Mouse (Mus musculus) kidney, adult 11 months (tissue): ENCODE results near the gene Aifm3.
"Not testable (repeated sequence)": the region's sequence is repeated elsewhere in the genome, so short reads cannot be mapped to it uniquely, and the experiment has no call there.

ENCODE experiments used
- DNase-seq: peaks from one replicate; pipeline ENCODE4 v3.0.0; 2022

Aifm3 gene

GRCm38 (mm10) chr16:17502681-17503080 lies 13.3 kb downstream of the Aifm3 start:
- DNase-seq = no peak

GRCm38 (mm10) chr16:17507018-17507552 lies 17.7 kb downstream of the Aifm3 start:
- DNase-seq = peak; percentile 69

DNA sequence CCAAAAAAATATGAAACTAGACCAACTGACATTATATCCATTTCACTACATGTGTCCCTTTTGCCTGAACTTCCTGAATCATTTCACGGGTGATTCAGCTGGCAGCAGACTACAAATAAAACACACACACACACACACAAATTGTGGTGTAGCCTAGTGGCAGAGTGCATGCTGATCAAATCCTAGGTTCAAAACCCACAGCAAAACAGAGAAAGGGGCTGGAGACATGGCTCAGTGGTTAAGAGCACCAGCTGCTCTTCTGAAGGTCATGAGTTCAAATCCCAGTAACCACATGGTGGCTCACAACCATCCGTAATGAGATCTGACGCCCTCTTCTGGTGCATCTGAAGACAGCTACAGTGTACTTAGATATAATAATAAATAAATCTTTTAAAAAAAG lies 18.6 kb downstream of the Aifm3 start:
- DNase-seq = not testable (repeated sequence)

- DNase-seq = peak; percentile 90
Observed at GRCm38 (mm10) chr16:17508546-17509239, 19.3 kb downstream of the Aifm3 start, which contains the start of gene Lztr1. Lztr1 (plus strand) TSS chr16:17508688.

DNA sequence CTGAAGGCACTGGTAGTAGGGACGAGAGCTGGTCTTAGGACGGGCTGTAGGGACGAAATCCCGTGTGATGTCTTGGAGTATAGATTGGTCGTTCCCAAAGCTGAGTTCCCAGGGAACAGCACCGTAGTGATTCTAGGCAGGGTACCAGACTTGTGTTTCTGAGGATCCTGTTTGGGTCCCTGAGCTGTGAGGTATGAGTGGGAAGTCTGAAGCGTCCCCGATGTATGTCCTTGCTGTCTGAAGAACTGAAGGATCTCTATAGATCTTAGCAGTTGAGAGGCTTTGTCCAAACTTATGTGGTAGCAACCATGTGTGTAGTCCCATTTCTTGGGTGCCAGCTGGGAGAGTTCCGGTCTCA lies 19.8 kb downstream of the Aifm3 start:
- DNase-seq = no peak

DNA sequence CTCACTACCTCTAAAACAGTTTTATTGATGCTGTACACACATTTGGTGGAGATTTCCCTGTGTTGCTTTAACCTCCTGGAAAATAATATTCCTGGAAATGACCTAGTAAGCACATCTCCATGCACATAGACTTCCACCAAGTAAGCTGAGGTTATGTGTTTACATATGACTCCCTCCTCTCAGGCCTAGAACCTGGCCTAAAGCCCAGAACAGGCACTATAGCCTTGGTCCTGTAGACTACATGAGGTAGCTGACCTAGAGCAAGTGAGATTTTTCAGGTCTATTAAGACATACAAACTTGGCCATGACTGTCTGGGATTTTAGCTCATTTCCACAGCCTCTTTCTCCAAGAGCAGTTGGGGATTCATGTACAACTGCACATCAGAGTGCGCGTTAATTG lies 20.7 kb downstream of the Aifm3 start:
- DNase-seq = no peak

DNA sequence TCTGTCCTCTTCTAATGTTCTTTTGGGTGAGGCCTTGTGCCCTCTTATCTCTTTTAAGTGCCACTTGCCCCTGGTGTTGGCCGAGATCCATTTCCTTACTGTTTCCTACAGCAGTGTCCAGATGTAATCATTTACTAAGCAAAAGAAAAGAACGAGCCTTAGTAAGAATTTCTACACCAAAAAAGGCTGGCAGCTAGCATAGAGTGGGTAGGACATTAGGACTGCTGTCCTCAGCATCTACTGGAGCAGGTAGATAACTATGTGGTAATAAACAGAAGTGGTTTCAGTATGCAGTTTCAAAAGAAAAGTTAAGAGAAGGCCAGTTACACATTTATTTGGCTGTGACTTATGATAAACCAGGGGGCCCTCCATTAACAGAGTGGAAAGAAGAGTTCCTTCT lies 21.3 kb downstream of the Aifm3 start:
- DNase-seq = peak; percentile 61

DNA sequence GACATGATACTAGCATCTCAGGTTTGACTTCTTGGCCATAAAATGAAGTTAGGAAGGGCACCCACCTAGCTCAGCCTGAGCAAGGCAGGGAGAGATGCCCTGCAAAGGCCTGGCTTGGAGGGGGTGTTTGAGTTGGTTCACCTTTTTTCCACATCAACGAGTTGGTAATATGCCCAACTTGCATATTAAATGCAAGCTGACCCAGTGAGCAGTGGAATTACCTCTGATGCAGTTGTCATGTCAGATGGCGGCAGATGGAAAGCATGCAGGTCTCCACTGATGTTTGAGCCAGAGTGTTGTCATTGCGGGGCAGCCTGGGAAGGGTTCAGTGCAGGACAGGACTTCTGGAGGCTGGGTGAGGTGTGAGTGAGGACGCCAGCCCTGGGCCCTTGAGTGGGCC lies 22.0 kb downstream of the Aifm3 start:
- no peak for DNase-seq

- DNase-seq = no peak
Observed at GRCm38 (mm10) chr16:17518910-17519309, 29.5 kb downstream of the Aifm3 start.

GRCm38 (mm10) chr16:17524156-17524555 lies 34.7 kb downstream of the Aifm3 start:
- no peak for DNase-seq

DNA sequence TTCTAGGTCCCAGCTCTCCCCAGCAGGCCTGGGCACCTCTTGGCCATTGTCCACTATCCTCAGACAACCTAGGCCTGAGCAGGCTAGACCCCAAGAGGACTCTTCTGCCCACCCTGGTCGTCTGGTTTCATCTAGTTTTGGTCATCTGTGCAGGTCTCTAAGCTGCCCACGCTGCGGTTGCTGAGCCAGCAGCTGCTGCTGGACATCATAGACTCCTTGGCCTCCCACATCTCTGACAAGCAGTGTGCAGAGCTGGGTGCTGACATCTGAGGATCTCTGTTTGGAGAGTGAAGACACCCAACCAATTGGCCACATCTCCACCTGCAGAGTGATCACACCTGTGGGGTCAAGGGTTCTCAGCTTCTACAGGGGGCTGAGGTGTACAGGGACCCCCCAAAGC lies 36.1 kb downstream of the Aifm3 start:
- no peak for DNase-seq

DNA sequence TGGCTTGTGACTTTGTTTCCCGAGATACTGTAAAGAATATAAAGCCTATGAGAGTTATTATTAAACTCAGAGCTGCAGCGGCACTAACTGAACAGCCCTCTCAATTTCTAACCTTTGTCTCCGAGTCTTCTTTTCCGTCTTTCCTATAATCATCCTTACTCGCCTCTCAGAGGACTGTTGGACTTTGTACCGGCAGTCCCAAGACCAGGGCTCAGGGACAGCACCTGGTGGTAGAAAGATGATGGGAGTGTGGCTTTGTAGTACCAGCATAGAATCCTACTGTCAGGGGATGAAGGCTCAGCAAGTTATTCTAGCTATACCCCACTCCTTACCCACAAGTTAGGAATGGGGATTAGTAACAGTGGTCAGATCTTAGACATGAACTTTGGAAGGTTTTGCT lies 36.8 kb downstream of the Aifm3 start:
- peak; percentile 61 for DNase-seq

DNA sequence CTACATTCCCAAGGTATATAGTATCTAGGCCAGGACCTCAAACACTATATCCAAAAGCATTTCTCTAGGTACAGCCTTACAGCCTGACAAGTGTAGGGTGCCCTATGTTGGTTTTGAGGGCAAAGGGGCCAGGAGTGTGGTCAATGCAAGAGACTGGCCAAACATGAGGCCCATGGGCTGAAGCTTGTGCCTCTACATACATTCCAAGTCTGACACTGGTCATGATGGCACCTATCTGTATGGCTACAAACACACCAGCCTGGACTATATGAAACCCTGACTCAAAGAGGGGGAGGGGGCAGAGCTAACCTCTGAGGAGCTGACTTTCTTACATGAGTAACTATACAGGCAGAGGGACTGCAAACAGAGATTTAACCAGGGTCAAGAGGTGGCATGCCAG lies 38.2 kb downstream of the Aifm3 start:
- no peak for DNase-seq

- DNase-seq = no peak
Observed at GRCm38 (mm10) chr16:17528276-17528675, 38.9 kb downstream of the Aifm3 start.

DNA sequence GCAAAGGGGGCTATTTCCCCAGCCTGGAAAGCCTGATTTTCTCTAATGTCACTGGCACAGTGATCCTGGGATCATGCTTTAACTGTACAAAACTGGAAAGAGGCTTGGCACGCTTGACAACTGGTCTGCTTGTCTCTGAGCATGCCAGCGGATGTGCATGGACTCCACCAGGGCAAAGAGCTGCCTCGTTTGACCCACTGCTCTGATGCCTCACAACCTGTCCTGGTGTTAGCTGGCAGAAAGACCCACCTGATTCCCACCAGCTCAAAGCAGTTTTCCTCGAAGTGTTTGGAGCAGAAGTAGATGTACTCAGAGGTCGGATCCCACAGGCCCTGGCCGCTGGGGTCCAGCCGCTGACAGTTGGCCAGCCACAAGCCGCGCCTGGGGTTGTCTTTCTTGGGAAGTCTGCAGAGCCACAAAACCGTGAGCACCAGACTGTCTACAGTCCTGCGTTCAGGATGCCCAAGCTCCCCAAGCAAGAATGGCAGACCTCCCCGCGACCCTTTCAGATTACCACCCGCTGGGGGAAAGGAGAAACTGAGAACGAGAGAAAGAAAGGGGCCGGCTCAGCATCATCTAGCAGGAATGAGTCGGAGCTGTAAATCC lies 40.7 kb downstream of the Aifm3 start:
- DNase-seq = peak; percentile 23

DNA sequence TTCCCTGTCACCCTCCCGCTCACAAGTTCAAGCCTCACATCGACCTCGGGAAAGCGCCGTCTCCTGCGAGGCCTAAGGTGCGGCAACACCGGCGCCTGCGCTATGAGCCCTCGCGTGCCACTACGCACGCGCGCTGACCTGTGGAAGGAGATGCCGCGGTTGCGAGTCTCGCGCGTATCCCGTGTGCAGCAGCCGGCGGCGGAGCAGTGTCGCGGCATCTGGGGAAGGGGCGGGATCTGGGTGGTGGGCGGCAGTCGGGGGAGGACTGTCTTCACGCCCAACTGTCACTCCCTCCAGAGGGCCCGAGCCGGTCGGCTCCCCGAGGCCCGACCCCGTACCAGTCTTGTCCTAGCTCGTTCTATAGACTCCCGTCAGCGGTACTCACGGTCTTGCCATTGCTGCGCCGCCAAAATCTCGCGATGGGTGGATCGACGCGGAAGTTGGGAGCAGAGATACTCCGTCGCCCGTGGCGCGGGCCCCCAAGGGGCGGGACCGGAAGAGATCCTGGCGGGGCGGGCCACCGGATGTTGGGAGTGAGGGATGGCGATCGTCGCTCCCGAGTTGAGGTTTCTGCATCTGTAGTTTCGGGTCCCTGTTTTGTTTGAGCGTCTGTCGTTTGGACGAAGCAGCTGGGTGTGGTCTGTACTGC lies 41.4 kb downstream of the Aifm3 start, which contains the start of gene Thap7:
Gene Thap7 (minus strand): TSS at position 497 of the 649 bp plus-strand sequence.
- peak; percentile 95 for DNase-seq

DNA sequence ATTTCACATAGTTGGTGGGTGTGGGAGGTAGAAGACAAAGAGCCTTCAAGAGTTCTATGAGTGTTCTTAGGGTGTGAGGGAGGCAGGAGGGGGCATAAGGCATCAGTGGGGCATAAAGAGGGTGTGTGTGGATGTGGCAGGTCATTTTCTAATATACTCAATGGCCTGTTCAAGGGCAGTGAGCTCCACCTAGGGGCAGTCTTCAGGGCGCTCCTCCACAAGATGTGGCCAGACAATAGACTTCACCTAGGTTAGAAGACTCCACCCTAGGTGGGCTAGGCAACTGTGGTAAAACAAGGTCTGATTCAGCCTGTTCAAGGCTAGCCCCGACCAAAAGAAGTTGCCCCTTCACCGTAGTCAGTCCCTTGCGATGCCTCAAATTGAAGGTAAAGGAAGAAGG lies 42.9 kb downstream of the Aifm3 start:
- peak; percentile 42 for DNase-seq

DNA sequence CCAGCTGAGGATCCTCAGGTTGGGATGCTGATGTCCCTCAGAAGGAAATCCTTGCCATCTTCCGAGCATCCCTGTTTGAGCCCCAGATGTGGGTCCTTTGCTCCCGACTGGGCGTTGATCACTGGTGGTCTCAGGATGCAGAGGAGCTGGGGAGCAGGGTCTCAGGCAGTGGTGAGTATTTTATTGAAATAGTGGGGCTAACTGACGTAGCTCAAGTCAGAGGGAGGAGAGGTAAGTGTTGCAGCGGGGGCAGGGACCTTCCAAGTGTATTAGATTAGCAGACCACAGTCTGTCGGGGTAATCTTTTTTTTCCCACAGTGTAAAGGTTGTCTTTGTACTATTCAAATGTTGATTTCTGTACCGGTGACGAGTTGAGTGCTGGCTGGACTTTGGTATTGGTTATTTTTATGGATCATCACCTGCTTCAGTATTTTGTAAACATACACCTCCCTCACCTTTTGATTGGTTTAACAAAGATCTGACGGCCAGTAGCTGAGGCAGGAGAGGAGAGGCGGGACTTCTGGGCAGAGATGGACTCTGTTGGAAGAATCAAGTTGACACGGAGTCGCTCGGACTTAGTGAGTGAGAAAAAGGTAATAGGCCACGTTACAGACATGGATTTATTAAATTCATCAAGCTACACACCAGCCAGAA lies 43.4 kb downstream of the Aifm3 start:
- no peak for DNase-seq

- DNase-seq = no peak
Observed at GRCm38 (mm10) chr16:17536584-17536983, 47.2 kb downstream of the Aifm3 start.

DNA sequence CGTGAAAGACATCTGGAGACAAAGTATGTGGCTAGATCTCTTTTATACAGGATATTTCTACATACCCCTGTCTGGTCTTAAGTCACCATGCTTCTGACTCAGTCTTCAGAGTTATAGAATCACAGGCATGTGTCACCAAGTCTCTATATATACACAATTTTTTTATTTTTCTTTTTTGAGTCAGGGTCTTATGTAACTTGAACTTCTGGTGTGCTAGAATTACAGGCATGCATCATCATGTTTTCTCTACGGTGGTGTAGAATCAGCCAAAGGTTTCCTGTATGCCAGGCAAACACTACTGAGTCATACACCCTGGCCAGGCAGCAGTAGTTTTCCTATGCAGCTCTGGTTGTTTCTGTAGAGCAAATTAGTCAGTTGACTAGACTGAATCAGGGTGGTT lies 53.2 kb downstream of the Aifm3 start:
- no peak for DNase-seq

DNA sequence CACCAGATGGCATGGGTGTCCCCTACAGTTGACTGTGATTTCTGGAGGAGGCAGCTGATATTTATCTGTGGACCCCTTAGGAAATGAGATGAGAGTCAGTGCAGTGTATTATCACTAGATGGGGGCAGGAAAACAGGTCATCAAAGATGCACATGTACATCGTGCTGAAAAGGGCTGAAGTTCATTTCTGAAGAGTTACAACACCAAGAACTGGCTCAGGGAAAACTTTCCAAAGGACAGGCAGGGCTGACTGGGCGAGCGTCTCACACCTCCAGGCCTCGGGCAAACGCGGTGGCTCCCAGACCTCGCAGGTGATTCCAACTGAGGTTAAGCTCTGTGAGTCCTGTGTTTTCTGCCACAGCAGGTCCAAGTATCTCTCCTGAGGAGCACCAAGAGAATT lies 63.4 kb downstream of the Aifm3 start:
- DNase-seq = no peak

GRCm38 (mm10) chr16:17553910-17554685 lies 64.7 kb downstream of the Aifm3 start:
- peak; percentile 88 for DNase-seq

GRCm38 (mm10) chr16:17554702-17555101 lies 65.3 kb downstream of the Aifm3 start:
- DNase-seq = not testable (repeated sequence)
